ENCODE assay signal across 11 mouse cellular contexts in the genomic region with DNA sequence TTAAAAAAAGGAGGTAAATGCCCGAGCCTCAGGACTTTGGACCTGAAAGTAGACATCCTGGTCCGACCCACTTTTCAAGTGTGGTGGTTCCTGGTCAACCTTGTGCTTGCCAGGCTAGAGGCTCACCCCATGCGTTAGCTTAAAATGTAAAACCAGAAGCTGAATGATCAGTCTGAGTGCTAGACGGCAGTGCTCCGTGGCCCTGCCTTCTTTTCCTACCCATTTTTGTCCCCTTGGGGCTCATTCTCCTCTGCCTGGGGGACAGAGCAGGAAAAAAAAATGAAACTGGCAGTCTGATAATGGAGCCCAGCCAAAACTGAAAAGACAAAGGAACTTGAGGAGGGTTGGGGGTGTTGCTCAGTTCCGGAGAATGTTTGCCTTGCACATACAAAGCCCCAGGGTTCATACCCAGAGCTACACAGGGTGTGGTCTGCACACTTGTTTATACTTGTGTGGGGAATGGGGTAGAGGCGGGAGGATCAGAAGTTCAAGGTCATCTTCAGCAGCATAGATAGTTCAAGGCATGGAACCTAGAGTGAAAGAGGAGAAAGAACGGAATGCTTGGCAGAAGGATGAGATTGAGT.
DNase-seq lines count a peak whose midpoint lies in the region; ATAC-seq lines count a peak whose summit lies in the region.
"Had no signal": no experiment of that assay in that cellular context is flagged by ENCODE, and none has a peak within 500 bp of the region (broad histone marks: within the 10 kb centered on the region; RNA-seq: fewer than 3 reads in every experiment).

No protein-coding gene starts in this region.

- no peak overlapping the region for H3K4me3 ChIP-seq in neural tube, embryonic 14.5 days (ENCODE audit: low read depth, low read length)
- no peak overlapping the region for H3K4me3 ChIP-seq in liver, embryonic 13.5 days (replicated peaks)

- no peak overlapping the region for H3K9ac ChIP-seq in neural tube, embryonic 14.5 days (replicated peaks; ENCODE audit: low read depth, low read length)
- no peak overlapping the region for H3K9ac ChIP-seq in liver, embryonic 13.5 days

- DNase-seq in heart, adult 11 months: peak; percentile 94
- DNase-seq in heart, adult 9 months (ENCODE audit: low spot score in 2 of 2): no peak
- no peak for DNase-seq in neural tube, embryonic 10.5 days (ENCODE audit: extremely low spot score, low spot score)
- DNase-seq in liver, embryonic 13.5 days: no peak
- no peak for DNase-seq in adipocyte (ENCODE audit: low spot score)
- no peak for DNase-seq in cerebellum, postnatal 14 days
- no peak for DNase-seq in embryo, embryonic 9.5 days (ENCODE audit: extremely low spot score)
- DNase-seq: B cell, adult 2 months; gastrocnemius, postnatal 36 days; kidney, postnatal 36 days had no signal

- WGBS in neural tube, embryonic 14.5 days: 60% methylated on average over 8 of the region's 8 CpGs
- 59% methylated on average over 8 of the region's 8 CpGs for WGBS in liver, embryonic 13.5 days (ENCODE audit: insufficient replicate concordance)

- H3K9me3 ChIP-seq in neural tube, embryonic 14.5 days (ENCODE audit: control insufficient read depth, low read length): no peaks in the 10 kb centered on the region
- no peaks in the 10 kb centered on the region for H3K9me3 ChIP-seq in liver, embryonic 13.5 days (replicated peaks)

- no peak overlapping the region for H3K4me2 ChIP-seq in neural tube, embryonic 14.5 days (ENCODE audit: low read depth, low read length)
- H3K4me2 ChIP-seq in liver, embryonic 13.5 days: no peak overlapping the region

- H3K36me3 ChIP-seq in neural tube, embryonic 14.5 days (ENCODE audit: control insufficient read depth, insufficient read depth, low read length): no peaks in the 10 kb centered on the region
- no peaks in the 10 kb centered on the region for H3K36me3 ChIP-seq in liver, embryonic 13.5 days

- peak; percentile 46; the same call in 1 of the 2 replicates for ATAC-seq in neural tube, embryonic 14.5 days (ENCODE audit: low read depth)
- no peak; the same call in 1 of the 2 replicates for ATAC-seq in liver, embryonic 13.5 days (ENCODE audit: low read depth)

- no peaks in the 10 kb centered on the region for H3K27me3 ChIP-seq in neural tube, embryonic 14.5 days (ENCODE audit: control insufficient read depth, insufficient read depth, low read length)
- no peaks in the 10 kb centered on the region for H3K27me3 ChIP-seq in liver, embryonic 13.5 days

- no peak overlapping the region for H3K27ac ChIP-seq in neural tube, embryonic 14.5 days (ENCODE audit: low read depth, low read length)
- peak overlapping the region; percentile 34; the same call in 1 of the 2 replicates for H3K27ac ChIP-seq in liver, embryonic 13.5 days

- H3K4me1 ChIP-seq in neural tube, embryonic 14.5 days (ENCODE audit: control insufficient read depth, insufficient read depth, low read length): no peaks in the 10 kb centered on the region
- H3K4me1 ChIP-seq in liver, embryonic 13.5 days (replicated peaks): peaks cover 18% of the 10 kb centered on the region
